Mouse (Mus musculus) bone marrow macrophage, adult 2 months (primary cell): ENCODE measurements around the gene Imp4. TPM values are rescaled to one million over a fixed set of nuclear protein-coding genes. Genes with fewer than 3 reads are reported as not detected.

Experiments
- H3K27ac ChIP-seq: 2 replicates; pipeline ENCODE4 v1.5.1; 2012; ENCODE audit warnings: low read depth, low read length; ENCODE audit not compliant: insufficient read depth
- H3K4me1 ChIP-seq: 2 replicates; pipeline ENCODE4 v1.6.1; 2012; ENCODE audit warnings: low read length; ENCODE audit not compliant: control insufficient read depth, insufficient read depth
- H3K4me3 ChIP-seq: 2 replicates; pipeline ENCODE4 v1.5.1; 2012; ENCODE audit warnings: mild to moderate bottlenecking, low read length, moderate library complexity; ENCODE audit not compliant: insufficient read depth
- CTCF ChIP-seq: IDR thresholded peaks from 2 replicates; pipeline ENCODE4 v1.5.1; 2012; ENCODE audit warnings: low read depth, mild to moderate bottlenecking, low read length, moderate library complexity
- POLR2A ChIP-seq: IDR thresholded peaks from 2 replicates; pipeline ENCODE4 v1.6.1; 2012; ENCODE audit warnings: mild to moderate bottlenecking, low read depth, low read length, borderline replicate concordance
- polyA plus RNA-seq: library from polyadenylated mRNA; stranded (reverse); fragments of >200 nt; gene quantifications from 2 replicates; pipeline ENCODE4 v1.2.4, GENCODE M21; 2012; ENCODE audit not compliant: missing spikeins, insufficient read depth, insufficient read length

The Imp4 gene
- polyA plus RNA-seq, result 35.3 and 40.9 TPM in 2 replicates

GRCm38 (mm10) chr1:34439215-34439960 is at the start of gene Imp4, which contains the start of gene Ccdc115:
Imp4 (plus strand) TSS chr1:34439851.
Ccdc115 (minus strand) TSS chr1:34439672.
- H3K4me1 ChIP-seq, result peaks cover 10% of the 10 kb centered on the region
- peak within 1 kb of the TSS; percentile 72 for H3K27ac ChIP-seq
- TF ChIP-seq CTCF (no peak), POLR2A (no peak; the same call in 1 of the 2 replicates)

GRCm38 (mm10) chr1:34396321-34396720 is 43.3 kb upstream of the Imp4 start:
- H3K4me1 ChIP-seq, result peaks cover 2% of the 10 kb centered on the region; the same call in 1 of the 2 replicates
- H3K27ac ChIP-seq, result no peak overlapping the region
- no peak overlapping the region for H3K4me3 ChIP-seq
- TF ChIP-seq CTCF, result no peak
- TF ChIP-seq POLR2A, result no peak

More at GRCm38 (mm10) chr1:34439215-34439960, at the start of gene Imp4, which contains the start of gene Ccdc115:
- H3K4me3 ChIP-seq, result peak within 1 kb of the TSS; percentile 70

GRCm38 (mm10) chr1:34399182-34399953 is 40.3 kb upstream of the Imp4 start:
- Histone ChIP-seq H3K4me1 (peaks cover 2% of the 10 kb centered on the region; the same call in 1 of the 2 replicates), H3K27ac (no peak overlapping the region), H3K4me3 (no peak overlapping the region)
- TF ChIP-seq POLR2A (no peak), CTCF (no peak)

GRCm38 (mm10) chr1:34428466-34428865 is 11.2 kb upstream of the Imp4 start:
- TF ChIP-seq POLR2A, result no peak
- no peak for TF ChIP-seq CTCF
- no peak overlapping the region for H3K27ac ChIP-seq
- no peak overlapping the region for H3K4me3 ChIP-seq
- no peaks in the 10 kb centered on the region for H3K4me1 ChIP-seq

- no peak for TF ChIP-seq POLR2A
- no peak for TF ChIP-seq CTCF
- Histone ChIP-seq H3K4me1 (peaks cover 4% of the 10 kb centered on the region), H3K4me3 (no peak overlapping the region), H3K27ac (no peak overlapping the region)
Measured at GRCm38 (mm10) chr1:34429281-34429680, 10.4 kb upstream of the Imp4 start.

- TF ChIP-seq POLR2A (no peak), CTCF (no peak)
- Histone ChIP-seq H3K4me1 (peaks cover 8% of the 10 kb centered on the region), H3K27ac (no peak overlapping the region), H3K4me3 (no peak overlapping the region)
Measured at GRCm38 (mm10) chr1:34430981-34431380, 8.7 kb upstream of the Imp4 start.

GRCm38 (mm10) chr1:34431431-34431830 is 8.2 kb upstream of the Imp4 start:
- TF ChIP-seq POLR2A (no peak), CTCF (no peak)
- no peak overlapping the region for H3K27ac ChIP-seq
- H3K4me3 ChIP-seq, result no peak overlapping the region
- peaks cover 8% of the 10 kb centered on the region for H3K4me1 ChIP-seq

GRCm38 (mm10) chr1:34432411-34432775 is 7.3 kb upstream of the Imp4 start:
- no peak for TF ChIP-seq POLR2A
- Histone ChIP-seq H3K27ac (no peak overlapping the region), H3K4me3 (no peak overlapping the region), H3K4me1 (peaks cover 8% of the 10 kb centered on the region)

GRCm38 (mm10) chr1:34432776-34433481 is 6.7 kb upstream of the Imp4 start:
- Histone ChIP-seq H3K4me3 (peak overlapping the region; percentile 66), H3K27ac (peak overlapping the region; percentile 85), H3K4me1 (peaks cover 8% of the 10 kb centered on the region)
- TF ChIP-seq CTCF (no peak), POLR2A (no peak)
